Mouse (Mus musculus): ENCODE results near the gene Trappc6a.

- TF ChIP-seq CTCF (IDR thresholded peaks at IDR 0.05; ENCODE audit: low read depth) (no peak), EP300 (IDR thresholded peaks at IDR 0.05; ENCODE audit: low read depth) (no peak)
These were observed 30.4 kb upstream of the Trappc6a start for GRCm38 (mm10) chr7:19477624-19478384.
